Mouse (Mus musculus): ENCODE data around the gene Hey2. TPM values are rescaled to one million over a fixed set of nuclear protein-coding genes. Genes with fewer than 3 reads are reported as not detected.
A peak's percentile ranks its signal among the peaks of the same experiment; 100 is the strongest.

The Hey2 gene
- total RNA-seq (2015; ENCODE audit: low replicate concordance) (not detected in 2 replicates), total RNA-seq (2017; ENCODE audit: low replicate concordance) (not detected in 2 replicates)

DNA sequence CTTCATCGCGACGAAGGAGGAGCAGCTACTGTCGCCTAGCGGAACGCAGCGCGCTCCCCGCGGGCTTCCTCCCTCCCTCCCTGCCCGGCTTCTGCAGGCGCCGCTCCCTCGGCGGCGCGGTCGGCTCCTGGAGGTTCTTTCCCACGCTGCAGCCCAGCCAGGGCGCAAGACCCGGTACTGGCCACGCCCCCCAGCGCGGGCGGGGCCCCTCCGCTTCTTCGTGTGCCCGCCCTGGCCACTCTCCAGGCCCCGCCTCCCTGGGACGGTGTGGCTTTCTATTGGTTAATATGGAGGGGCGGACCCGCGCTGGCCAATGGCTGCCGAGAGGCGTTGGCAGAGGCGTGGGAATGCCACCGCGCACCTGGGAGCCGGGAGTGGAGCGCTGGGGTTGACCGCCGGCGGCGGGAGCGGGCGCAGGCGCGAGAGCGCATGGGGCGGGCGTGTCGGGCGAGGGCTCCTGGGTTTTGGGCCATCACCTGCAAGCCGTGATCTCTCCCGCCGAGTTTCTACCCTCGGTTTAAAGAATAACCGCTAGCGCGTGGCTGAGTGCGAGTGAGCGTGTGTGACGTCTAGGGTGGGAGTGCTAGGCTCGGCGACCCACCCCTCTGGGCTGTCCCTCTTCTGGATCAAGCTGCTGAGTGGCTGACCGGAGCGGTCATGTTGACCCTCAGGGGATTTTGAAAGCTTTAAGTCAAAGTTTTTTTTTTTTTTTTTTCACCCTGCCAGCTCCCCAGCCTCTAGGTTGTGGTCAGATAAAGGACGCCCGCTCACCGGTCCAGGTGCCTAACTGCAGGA, at the start of gene Hey2:
Gene Hey2 (minus strand): TSS at position 159 of the 795 bp plus-strand sequence.
- ATAC-seq (replicated peaks; ENCODE audit: low FRiP score, poor library complexity, severe bottlenecking), result peak; percentile 99

DNA sequence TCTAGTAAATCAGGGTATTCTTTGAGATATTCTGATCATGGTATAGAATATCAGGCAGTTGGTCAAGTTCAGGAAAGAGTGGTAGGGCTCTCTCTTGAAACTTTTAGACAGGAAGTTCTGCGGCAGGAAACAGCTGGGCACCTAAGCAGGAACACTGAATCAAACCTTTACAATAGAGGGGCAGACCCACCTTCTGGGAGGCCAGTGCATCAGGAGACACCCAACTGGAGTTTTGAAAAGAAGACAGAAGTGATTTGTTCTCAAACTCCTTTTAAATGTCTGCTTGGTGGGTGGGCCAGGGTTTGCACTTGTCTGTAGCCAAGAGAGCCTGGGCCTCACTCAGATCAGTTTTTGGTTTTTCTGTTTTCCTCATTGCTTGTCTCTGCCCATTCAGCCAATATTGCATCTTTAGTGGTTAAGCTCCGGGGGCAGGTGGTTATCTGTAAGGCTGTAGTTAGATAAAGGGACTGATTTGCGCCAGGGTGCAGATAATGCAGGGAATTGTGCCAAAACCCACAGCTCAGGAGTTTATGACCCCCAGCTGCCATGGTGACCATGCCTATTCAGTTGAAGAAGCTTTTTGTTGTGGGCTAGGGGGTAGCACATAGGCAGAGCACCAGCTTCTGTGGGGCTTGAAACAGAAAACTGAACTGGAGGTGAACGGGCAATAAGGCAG, 40.6 kb upstream of the Hey2 start:
- no peak for ATAC-seq (replicated peaks; ENCODE audit: low FRiP score, poor library complexity, severe bottlenecking)

DNA sequence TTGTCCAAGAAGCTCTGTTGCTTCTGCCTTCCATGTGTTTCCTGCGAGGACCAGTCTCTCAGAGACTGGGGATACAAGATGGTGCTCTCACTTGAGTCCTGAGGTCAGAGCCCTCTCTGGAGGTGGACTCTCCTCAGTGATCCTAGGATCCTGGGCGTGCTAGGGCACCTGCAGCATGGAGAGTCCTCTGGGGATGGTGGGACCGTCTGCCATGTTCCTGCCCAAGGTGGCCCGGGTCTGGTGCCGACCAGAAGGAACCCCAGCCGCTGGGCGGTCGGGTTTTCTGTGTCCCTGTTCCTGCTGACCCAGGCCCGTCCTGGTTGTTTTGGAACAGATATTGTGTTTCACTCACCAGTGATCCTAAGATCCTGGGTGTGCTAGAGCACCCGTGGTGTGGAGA, 38.5 kb upstream of the Hey2 start:
- ATAC-seq (replicated peaks; ENCODE audit: low FRiP score, poor library complexity, severe bottlenecking), result no peak

DNA sequence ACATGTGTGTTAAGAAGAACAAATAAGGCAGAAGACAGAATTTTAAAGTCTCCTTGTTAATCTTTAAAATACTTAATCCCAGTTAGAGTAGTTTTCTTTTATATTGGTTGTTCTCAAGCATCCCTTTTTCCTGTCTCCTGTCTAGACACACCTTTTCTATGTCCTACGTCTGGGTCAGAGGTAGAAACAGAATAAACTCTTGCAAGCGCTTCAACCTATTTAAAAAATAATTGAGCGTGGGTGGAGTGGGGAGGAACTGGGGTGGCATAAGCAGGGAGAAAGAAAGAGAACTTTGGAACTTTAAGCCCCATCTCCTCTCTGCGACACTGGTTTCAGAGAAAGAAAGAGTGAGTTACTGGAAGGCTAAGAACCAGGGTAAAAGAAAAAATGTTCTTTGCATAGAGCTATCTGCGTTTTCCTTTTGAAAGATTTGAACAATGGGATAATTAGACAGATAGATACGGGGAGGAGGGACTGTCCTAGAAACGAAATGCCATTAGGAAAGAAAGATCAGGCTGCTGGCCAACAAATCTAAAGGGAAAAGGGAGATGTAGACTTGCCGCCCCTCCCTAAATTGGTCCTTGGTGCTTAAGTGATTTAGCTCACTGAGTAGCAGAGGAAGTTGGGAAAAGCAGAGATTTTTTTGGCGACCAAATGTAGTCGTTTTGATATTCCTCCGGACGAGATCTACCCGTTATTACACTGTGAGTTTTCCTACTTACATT, 2.7 kb upstream of the Hey2 start:
- ATAC-seq (replicated peaks; ENCODE audit: low FRiP score, poor library complexity, severe bottlenecking), result no peak

DNA sequence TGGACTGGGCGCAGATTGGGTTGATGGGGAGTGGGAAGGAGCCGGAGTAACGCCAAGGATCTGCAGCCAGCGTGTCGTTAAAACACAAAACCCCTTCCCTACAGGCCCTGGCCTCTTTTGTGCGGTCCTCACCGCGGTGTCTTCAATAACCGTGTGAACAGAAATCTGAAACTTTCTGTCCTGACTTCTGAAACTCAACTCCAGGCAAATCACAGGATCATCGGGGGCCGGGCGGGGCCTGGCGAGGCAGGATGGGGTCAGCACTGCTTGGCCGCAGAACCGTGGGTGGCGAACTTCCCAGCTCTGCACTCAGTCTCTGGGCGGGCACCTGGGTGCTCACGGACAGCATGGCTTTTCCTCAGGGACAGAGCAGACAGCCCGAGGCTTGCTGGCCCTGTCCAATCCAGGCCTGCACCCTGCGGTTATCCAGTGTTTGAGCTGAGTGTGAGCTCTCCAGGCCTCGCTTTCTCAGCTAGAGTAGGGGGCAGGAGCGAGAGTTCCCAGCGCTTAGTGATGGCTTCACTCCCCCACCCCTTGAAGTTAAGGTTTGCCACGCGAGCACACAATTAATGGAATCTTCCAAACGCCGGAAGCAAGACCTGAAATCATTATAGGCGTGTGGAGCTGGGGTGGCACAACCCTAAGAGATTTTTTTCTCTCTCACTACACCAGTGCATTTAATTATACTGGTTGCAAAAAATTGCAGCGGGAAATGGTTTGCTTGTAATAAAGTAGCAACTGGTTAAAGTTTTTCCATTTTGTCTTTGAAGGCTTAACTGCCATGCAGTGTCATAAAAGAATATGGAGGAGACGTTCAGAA, 1.8 kb upstream of the Hey2 start:
- no peak for ATAC-seq (replicated peaks; ENCODE audit: low FRiP score, poor library complexity, severe bottlenecking)

DNA sequence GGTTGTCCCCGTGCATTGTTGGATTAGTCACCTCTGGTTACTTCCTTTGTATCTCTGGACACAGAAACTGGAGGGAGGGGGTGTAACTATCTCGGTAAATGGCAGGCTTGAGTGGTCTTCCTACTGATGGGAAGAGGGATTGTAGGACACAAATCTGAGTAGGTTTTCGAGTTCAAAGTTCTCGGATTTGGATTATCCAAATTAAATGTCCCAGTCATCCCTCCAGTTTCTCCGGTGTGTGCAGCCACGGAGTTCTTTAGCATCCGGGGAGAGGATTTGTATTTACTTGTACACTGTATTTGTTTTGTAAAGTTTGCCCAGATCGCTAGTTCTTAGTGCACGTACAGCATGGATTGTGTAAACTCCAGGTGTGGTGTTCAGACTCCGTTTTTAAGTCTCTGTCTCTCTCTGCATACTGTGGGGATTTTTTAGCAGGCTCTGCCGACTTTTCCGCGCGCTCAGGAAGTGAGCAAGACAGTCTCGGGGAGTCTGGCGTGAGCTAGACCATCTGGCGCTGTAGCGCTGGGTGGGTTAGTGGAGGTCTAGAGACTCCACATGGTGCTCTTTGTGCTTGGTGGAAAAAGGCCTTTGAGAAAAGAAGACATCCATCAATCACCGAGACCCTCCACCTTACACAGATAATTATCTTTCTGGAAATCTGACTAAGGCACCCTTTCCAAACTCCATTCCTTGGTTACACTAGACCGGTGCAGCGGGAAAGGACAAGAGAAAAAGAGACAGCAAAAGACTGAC, 1.0 kb upstream of the Hey2 start:
- no peak for ATAC-seq (replicated peaks; ENCODE audit: low FRiP score, poor library complexity, severe bottlenecking)

DNA sequence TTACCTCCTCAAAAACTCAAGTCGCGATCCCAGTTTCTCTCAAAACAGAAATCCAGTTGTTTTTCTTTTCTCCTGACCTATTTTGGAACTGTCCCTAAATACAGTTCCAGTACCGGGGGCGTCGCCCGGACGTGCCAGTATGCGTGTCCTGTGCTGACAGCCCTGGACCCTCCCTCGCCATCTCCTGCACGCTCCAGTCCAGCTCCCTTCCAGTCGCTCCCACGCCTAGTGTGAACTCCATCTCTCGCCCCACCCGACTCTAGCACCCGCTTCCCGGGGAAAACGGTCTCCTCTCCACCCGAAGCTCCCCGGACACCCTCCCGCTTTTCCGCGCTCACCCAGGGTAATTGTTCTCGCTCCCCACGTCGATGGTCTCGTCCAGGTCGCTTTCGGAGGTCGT, 373 bp downstream of the Hey2 start:
- no peak for ATAC-seq (replicated peaks; ENCODE audit: low FRiP score, poor library complexity, severe bottlenecking)

DNA sequence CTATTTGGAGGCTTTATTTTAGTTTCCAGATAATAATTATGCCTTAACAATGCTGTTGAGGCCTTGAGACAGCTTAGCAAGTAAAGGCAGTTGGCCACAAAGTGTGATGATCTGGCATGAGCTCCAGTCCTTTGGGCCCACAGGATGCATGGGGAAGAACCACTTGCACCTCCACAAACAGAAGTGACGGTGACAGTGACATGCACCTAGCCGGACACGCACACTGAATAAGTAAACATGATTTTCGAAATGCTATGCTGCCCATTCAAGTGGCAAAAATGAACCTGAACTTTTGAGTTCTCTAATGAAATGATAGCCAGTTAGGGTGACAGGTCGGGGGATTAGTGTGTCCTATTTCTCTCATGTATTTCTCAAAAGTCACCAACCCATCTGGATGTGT, 1.8 kb downstream of the Hey2 start:
- no peak for ATAC-seq (replicated peaks; ENCODE audit: low FRiP score, poor library complexity, severe bottlenecking)

DNA sequence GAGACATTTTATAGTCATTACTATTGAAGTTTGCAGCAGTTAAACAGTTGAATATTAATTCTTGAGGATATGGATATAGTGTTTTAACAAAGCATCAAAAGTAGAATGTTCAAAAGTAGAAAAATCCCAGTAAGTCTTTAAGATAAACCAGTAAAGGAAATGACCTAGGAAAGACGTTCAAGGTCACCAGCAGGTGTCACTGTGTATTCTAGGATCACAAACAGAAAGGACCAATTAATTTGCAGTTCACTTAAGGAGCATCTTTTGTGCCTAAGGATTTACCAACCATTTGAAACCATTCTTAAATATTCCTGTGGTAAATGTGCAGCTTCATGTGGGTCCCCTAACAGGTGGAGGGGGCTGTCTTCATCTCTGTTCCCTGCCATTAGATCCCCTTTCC, 4.4 kb downstream of the Hey2 start:
- no peak for ATAC-seq (replicated peaks; ENCODE audit: low FRiP score, poor library complexity, severe bottlenecking)

DNA sequence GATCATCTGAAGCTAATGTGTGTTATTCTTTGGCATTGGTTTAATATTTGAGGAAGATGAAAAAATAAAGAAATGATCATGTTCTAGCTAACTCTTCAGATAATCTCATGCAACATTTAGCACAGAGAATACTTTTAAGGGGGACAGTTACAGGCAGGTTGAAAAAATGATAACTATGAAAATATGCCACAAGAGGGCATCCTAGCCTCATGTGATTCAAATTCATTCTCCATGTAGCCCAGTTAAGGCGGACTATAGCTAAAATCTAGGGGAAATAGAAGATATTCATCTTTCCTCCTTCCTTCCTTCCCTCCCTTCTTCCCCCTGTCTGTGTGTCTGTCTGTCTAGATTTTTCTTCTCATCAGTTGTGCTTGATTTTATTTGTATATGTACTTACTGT, 17.6 kb downstream of the Hey2 start:
- ATAC-seq (replicated peaks; ENCODE audit: low FRiP score, poor library complexity, severe bottlenecking), result no peak

DNA sequence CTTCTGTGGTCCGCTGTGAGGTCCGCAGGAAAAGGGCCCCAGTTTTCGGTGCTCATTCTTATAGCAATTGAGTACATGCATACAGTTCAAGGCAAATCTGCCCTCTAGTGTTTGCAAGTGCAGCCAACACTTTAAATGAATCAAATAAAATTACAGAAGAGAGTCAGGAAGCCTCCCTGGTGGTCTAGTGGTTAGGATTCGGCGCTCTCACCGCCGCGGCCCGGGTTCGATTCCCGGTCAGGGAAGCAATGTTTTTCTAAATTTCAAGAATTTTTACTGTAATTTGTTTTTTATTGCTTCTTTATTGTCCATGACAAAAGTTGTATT, 31.7 kb downstream of the Hey2 start:
- ATAC-seq (replicated peaks; ENCODE audit: low FRiP score, poor library complexity, severe bottlenecking), result peak; percentile 96

DNA sequence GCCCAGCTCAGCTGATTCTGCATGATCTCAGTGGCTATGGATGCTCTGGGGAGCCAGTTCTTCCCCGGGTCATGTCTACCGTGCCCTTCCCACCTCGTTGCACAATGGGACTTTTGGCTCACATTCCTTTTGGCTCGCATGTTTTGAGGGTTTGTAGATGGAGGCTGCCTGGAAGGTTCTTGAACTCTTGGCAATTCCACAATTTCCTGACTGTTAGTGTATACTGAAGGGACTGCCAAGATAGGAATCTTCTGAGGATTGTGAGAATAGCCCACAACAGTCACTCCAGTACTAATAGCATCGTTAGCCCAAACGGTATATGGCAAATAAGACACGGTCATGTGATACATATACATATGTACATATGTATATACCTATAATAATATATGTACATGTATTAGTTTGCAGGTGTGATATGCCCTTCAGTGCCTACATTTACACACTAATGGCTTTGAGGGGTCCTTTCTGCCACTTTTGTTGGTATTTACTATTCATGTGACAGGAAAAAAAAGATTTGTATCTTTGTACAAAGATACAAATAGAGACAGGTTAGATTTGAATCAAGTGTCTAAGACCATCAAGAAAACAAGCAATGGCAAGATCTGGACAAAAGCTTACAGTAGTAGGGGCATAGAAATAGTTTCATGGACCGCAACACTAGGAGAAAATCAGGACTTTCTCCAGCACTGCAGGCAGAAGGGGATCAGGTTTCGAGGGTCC, 32.2 kb downstream of the Hey2 start:
- peak; percentile 56 for ATAC-seq (replicated peaks; ENCODE audit: low FRiP score, poor library complexity, severe bottlenecking)

DNA sequence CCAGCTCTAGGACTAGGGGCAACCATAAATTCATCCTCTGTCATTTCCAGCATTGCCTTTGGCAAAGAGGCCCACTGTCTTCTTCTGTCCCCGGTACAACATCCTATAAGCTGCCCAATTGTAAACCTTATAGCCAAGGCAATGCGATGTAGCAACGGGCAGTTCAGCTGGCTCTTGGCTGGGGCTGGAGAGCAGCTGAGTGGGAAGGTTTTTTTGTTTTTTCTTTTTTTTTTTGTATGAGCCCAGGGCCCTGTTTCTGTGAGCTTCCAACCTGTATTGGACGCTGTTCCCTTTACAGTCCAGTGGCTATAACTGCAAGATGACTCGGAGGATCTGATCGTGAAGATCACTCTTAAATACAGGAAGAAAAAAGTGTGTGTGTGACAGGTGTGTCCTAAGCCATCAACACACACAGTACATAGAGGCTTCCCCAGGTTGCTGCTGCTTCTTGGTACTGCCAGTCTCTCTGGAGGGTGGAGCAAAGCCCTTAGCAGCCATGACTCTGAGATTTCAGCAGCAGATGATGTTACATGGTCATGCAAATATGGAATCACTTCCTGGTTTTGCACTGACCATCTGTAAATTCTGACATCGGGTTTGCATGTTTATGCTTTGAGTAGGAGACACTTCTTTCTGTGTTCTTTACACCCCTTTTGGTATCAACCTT, 38.9 kb downstream of the Hey2 start:
- peak; percentile 61 for ATAC-seq (replicated peaks; ENCODE audit: low FRiP score, poor library complexity, severe bottlenecking)

DNA sequence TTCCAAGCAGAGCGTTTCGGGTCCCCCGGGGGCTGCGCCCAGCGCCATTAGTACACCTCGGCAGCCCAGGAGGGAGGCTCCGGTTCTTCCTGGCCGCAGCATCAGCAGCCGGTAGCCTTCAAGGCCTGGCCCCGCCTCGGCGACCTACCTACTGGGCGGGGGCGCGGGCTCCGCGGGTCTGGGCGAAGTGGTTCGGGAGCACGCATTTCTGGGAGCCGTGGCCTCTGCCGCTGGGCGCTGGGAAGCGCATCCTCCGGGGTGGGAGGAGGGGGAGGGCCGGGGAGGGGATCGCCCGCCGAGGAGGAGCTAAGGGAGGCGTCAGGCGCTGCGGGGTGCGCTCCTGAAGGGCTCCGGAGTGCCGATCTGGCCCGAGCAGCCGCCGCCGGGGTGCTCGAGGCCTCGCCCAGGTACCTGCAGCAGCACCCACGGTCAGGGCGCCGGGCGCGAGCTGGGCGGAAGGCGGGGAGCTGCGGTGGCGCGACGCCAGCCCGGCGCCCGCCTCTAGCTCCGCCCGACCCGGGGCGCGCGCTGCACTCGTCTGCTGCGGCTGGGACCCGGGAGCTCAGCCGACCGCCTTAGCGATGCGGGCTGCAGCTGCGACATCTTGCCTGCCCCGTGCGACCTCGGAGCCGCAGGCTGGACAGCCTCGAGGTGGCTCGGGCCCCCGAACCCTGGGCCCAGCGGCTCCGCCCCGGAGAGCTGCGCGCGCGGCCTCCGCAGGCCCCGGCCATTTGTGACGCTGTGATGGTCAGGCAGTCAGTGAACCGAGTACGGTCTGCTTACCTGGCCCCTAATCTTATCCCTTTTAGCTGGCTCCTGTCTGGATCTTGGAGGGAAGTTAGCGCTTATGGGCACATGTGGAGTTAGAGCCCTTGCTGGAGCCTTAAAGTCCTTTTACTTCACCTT, 39.7 kb downstream of the Hey2 start, which contains the start of gene Ncoa7:
Gene Ncoa7 (minus strand): TSS at position 646 of the 906 bp plus-strand sequence.
- ATAC-seq (replicated peaks; ENCODE audit: low FRiP score, poor library complexity, severe bottlenecking), result peak; percentile 72

DNA sequence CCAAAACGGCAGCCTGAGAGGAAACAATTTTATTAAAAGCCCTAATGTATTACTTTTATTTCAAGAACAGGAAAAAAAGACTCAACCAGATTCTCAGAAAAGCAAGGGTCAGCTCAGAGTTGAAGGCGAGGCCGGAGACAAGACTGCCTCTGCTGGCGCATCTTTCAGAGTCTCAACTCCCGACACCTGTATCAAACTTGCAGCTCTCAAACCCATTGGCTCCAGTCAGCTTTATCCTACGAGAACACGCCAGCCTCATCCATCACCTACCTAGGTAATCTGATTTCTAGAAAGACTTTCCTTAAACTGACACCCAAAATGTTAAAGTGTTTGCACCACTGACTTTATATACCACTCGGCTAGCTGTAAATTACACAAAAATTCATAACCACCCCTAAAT, 40.6 kb downstream of the Hey2 start:
- peak; percentile 75 for ATAC-seq (replicated peaks; ENCODE audit: low FRiP score, poor library complexity, severe bottlenecking)

DNA sequence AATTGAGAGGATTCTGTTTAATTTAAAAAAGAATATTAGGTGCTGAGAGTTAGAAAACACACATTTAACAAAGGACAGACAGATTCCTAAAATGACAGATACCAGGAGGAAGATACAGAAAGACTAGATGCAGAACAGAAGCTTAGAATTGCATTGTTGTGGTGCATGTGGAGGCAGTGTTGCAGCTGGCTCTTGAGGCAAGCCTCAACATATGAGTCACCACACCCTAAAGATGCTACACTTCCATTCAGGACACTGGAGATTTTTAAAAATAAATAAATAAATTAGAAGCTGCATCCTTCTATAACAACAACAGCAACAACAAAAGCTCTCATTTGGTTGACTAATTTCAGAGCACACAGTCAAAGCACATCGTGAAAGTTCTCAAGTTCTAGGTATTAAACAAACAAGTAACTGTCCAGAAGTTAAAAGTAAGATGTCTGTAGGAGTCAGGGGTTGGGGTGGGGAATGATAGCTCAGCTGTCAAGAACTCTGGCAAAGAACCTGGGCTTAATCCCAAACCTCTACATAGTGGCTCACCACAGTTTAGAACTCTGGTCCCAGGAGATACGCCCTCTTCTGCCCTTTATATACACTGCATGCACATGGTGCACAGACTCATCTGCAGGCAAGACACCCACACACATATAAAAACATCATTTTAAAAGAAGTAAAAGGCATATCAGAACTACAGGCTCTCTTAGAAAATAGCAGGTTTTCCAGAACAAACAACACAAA, 42.7 kb downstream of the Hey2 start:
- ATAC-seq (replicated peaks; ENCODE audit: low FRiP score, poor library complexity, severe bottlenecking), result no peak
